Mouse (Mus musculus): Measurements from ENCODE around the gene Plxnb1.

Plxnb1 gene

DNA sequence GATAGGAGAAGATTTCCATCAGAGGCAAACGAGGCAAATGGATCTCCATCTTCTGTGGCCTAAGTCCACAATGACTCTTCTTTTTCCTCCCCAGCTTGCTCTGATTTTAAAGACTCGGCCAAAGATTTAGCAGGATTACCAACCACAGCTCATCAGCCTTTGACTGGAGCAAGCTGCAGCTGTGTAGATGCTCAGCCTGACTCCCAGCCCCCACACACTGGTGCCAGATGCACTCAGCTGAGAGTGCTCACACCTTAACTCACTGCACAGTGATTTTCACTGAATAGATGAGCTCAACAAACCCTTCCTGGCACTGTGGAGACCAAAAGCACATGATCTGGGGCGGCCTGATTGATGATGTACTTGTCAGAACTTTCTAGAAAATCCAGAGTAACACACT lies 66.8 kb downstream of the Plxnb1 start, which contains the start of gene Fbxw21:
TSS of gene Fbxw21 (minus strand) at position 101 of the 400 bp plus-strand sequence.
- no peak for DNase-seq (ENCODE audit: low spot score)

DNA sequence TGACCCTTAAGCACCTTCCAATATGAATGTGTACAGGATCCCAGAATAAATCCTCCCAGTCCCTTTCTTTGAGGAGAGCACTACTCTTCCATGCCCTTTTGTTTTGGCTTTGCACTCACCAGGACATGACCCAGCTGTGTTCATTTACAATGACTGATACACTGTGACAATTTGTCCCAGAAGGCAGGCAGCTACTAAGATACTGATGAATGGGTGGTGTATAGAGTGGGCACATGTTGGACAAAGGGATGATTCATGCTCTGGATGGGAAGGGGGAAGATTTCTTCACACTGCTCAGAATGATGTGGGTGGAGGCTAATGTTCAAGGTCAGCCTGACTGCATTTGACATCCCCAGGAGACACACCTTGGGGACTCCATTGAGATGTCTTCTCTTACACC lies 72.1 kb downstream of the Plxnb1 start:
- no peak for DNase-seq (ENCODE audit: low spot score)

All from spleen, adult 12 weeks (tissue).